Mouse (Mus musculus) retina, embryonic 14.5 days (tissue): ENCODE results near the gene Gm28308.

Source experiments
- DNase-seq: peaks from one replicate; pipeline ENCODE4 v3.0.0-alpha.2; 2015; ENCODE audit warnings: low spot score

Gene Gm28308

GRCm38 (mm10) chr6:52246403-52246803 is 33.3 kb upstream of the Gm28308 start:
- no peak for DNase-seq

GRCm38 (mm10) chr6:52245757-52246142 is 32.6 kb upstream of the Gm28308 start, which contains the start of gene Hoxa11:
Gene Hoxa11, minus strand, starts transcription at chr6:52245810.
- DNase-seq: no peak

- DNase-seq: no peak
These were observed 32.1 kb upstream of the Gm28308 start for GRCm38 (mm10) chr6:52245040-52245756.

GRCm38 (mm10) chr6:52244471-52245039 is 31.4 kb upstream of the Gm28308 start:
- no peak for DNase-seq

- DNase-seq: no peak
These were observed 30.6 kb upstream of the Gm28308 start for GRCm38 (mm10) chr6:52243681-52244121.

- no peak for DNase-seq
These were observed 29.7 kb upstream of the Gm28308 start for GRCm38 (mm10) chr6:52242801-52243332.

- DNase-seq: no peak
These were observed 28.0 kb upstream of the Gm28308 start for GRCm38 (mm10) chr6:52241001-52241621.

- peak; percentile 91 for DNase-seq
These were observed 27.4 kb upstream of the Gm28308 start, which contains the start of gene Hoxa10 for GRCm38 (mm10) chr6:52240389-52241000. Gene Hoxa10, minus strand, starts transcription at chr6:52240854.

GRCm38 (mm10) chr6:52239625-52240388 is 26.7 kb upstream of the Gm28308 start:
- DNase-seq: no peak

GRCm38 (mm10) chr6:52238976-52239375 is 25.8 kb upstream of the Gm28308 start:
- DNase-seq: peak; percentile 42

- no peak for DNase-seq
These were observed 25.0 kb upstream of the Gm28308 start for GRCm38 (mm10) chr6:52238155-52238545.

- DNase-seq: no peak
These were observed 24.4 kb upstream of the Gm28308 start for GRCm38 (mm10) chr6:52237346-52238154.

- no peak for DNase-seq
These were observed 23.7 kb upstream of the Gm28308 start for GRCm38 (mm10) chr6:52236806-52237205.

- no peak for DNase-seq
These were observed 22.7 kb upstream of the Gm28308 start for GRCm38 (mm10) chr6:52235866-52236265.

GRCm38 (mm10) chr6:52235267-52235666 is 22.1 kb upstream of the Gm28308 start:
- DNase-seq: no peak

GRCm38 (mm10) chr6:52234428-52235140 is 21.4 kb upstream of the Gm28308 start:
- DNase-seq: no peak

GRCm38 (mm10) chr6:52233546-52234427 is 20.6 kb upstream of the Gm28308 start:
- no peak for DNase-seq

GRCm38 (mm10) chr6:52232984-52233545 is 19.9 kb upstream of the Gm28308 start:
- no peak for DNase-seq

GRCm38 (mm10) chr6:52232568-52232965 is 19.4 kb upstream of the Gm28308 start:
- no peak for DNase-seq
